Mouse (Mus musculus): ENCODE results near the gene Plekhg3. TPM values are rescaled to one million over a fixed set of nuclear protein-coding genes. Genes with fewer than 3 reads are reported as not detected.
A peak's percentile ranks its signal among the peaks of the same experiment; 100 is the strongest.

Plekhg3 gene
- polyA plus RNA-seq, 1 experiment from 2014 or later, result 2.1 TPM

GRCm38 (mm10) chr12:76595830-76596229 is 65.1 kb downstream of the Plekhg3 start:
- no peak overlapping the region for H3K4me3 ChIP-seq (ENCODE audit: low read depth, low read length)
- ATAC-seq (no peak), DNase-seq (ENCODE audit: low spot score) (no peak)
- H3K9me3 ChIP-seq (ENCODE audit: low read length), result no peaks in the 10 kb centered on the region
- no peaks in the 10 kb centered on the region for H3K27me3 ChIP-seq (replicated peaks; ENCODE audit: insufficient read depth, low read length)
- no peaks in the 10 kb centered on the region for H3K36me3 ChIP-seq (ENCODE audit: insufficient read depth, low read length)
- no peak overlapping the region for H3K4me2 ChIP-seq (replicated peaks; ENCODE audit: low read depth, low read length)
- H3K27ac ChIP-seq (ENCODE audit: low read length), result no peak overlapping the region
- 72% methylated on average over 2 of the region's 2 CpGs for WGBS
- TF ChIP-seq EP300 (IDR thresholded peaks at IDR 0.05), result no peak
- no peak for TF ChIP-seq CTCF (IDR thresholded peaks at IDR 0.05)
- peaks cover 7% of the 10 kb centered on the region; the same call in 1 of the 2 replicates for H3K4me1 ChIP-seq (ENCODE audit: insufficient read depth, low read depth, low read length)
- H3K9ac ChIP-seq (replicated peaks; ENCODE audit: low read depth), result no peak overlapping the region

GRCm38 (mm10) chr12:76596292-76597023 is 65.8 kb downstream of the Plekhg3 start:
- H3K9me3 ChIP-seq (ENCODE audit: low read length), result no peaks in the 10 kb centered on the region
- H3K27ac ChIP-seq (ENCODE audit: low read length), result no peak overlapping the region
- H3K27me3 ChIP-seq (replicated peaks; ENCODE audit: insufficient read depth, low read length), result no peaks in the 10 kb centered on the region
- DNase-seq (ENCODE audit: low spot score) (peak; percentile 80), ATAC-seq (peak; percentile 15; the same call in 1 of the 2 replicates)
- H3K9ac ChIP-seq (replicated peaks; ENCODE audit: low read depth), result no peak overlapping the region
- peaks cover 7% of the 10 kb centered on the region; the same call in 1 of the 2 replicates for H3K4me1 ChIP-seq (ENCODE audit: insufficient read depth, low read depth, low read length)
- WGBS, result 56% methylated on average over 15 of the region's 15 CpGs
- H3K4me2 ChIP-seq (replicated peaks; ENCODE audit: low read depth, low read length), result no peak overlapping the region
- TF ChIP-seq EP300 (IDR thresholded peaks at IDR 0.05) (no peak), CTCF (IDR thresholded peaks at IDR 0.05) (peak; percentile 94)
- H3K36me3 ChIP-seq (ENCODE audit: insufficient read depth, low read length), result no peaks in the 10 kb centered on the region
- no peak overlapping the region for H3K4me3 ChIP-seq (ENCODE audit: low read depth, low read length)

GRCm38 (mm10) chr12:76597577-76598100 is 66.9 kb downstream of the Plekhg3 start:
- 68% methylated on average over 15 of the region's 15 CpGs for WGBS
- ATAC-seq (no peak), DNase-seq (ENCODE audit: low spot score) (peak; percentile 23)
- Histone ChIP-seq H3K9me3 (ENCODE audit: low read length) (no peaks in the 10 kb centered on the region), H3K36me3 (ENCODE audit: insufficient read depth, low read length) (no peaks in the 10 kb centered on the region), H3K27me3 (replicated peaks; ENCODE audit: insufficient read depth, low read length) (no peaks in the 10 kb centered on the region), H3K4me2 (replicated peaks; ENCODE audit: low read depth, low read length) (no peak overlapping the region), H3K4me1 (ENCODE audit: insufficient read depth, low read depth, low read length) (peaks cover 7% of the 10 kb centered on the region; the same call in 1 of the 2 replicates), H3K4me3 (ENCODE audit: low read depth, low read length) (no peak overlapping the region), H3K9ac (replicated peaks; ENCODE audit: low read depth) (no peak overlapping the region), H3K27ac (ENCODE audit: low read length) (no peak overlapping the region)
- no peak for TF ChIP-seq EP300 (IDR thresholded peaks at IDR 0.05)
- no peak for TF ChIP-seq CTCF (IDR thresholded peaks at IDR 0.05)

- no peak overlapping the region for H3K27ac ChIP-seq (ENCODE audit: low read length)
- H3K9ac ChIP-seq (replicated peaks; ENCODE audit: low read depth), result no peak overlapping the region
- peaks cover 7% of the 10 kb centered on the region; the same call in 1 of the 2 replicates for H3K4me1 ChIP-seq (ENCODE audit: insufficient read depth, low read depth, low read length)
- H3K27me3 ChIP-seq (replicated peaks; ENCODE audit: insufficient read depth, low read length), result no peaks in the 10 kb centered on the region
- no peak overlapping the region for H3K4me2 ChIP-seq (replicated peaks; ENCODE audit: low read depth, low read length)
- TF ChIP-seq CTCF (IDR thresholded peaks at IDR 0.05) (no peak), EP300 (IDR thresholded peaks at IDR 0.05) (no peak)
- H3K36me3 ChIP-seq (ENCODE audit: insufficient read depth, low read length), result no peaks in the 10 kb centered on the region
- no peak overlapping the region for H3K4me3 ChIP-seq (ENCODE audit: low read depth, low read length)
- DNase-seq (ENCODE audit: low spot score) (no peak), ATAC-seq (no peak)
- 65% methylated on average over 24 of the region's 24 CpGs for WGBS
- H3K9me3 ChIP-seq (ENCODE audit: low read length), result no peaks in the 10 kb centered on the region
Measured at GRCm38 (mm10) chr12:76598196-76598928, 67.7 kb downstream of the Plekhg3 start.

- 67% methylated on average over 9 of the region's 9 CpGs for WGBS
- TF ChIP-seq CTCF (IDR thresholded peaks at IDR 0.05) (no peak), EP300 (IDR thresholded peaks at IDR 0.05) (no peak)
- DNase-seq (ENCODE audit: low spot score), result no peak
Measured at GRCm38 (mm10) chr12:76603779-76604178, 73.1 kb downstream of the Plekhg3 start.

GRCm38 (mm10) chr12:76604546-76604945 is 73.9 kb downstream of the Plekhg3 start:
- Histone ChIP-seq H3K9ac (replicated peaks; ENCODE audit: low read depth) (no peak overlapping the region), H3K4me1 (ENCODE audit: insufficient read depth, low read depth, low read length) (no peaks in the 10 kb centered on the region), H3K36me3 (ENCODE audit: insufficient read depth, low read length) (no peaks in the 10 kb centered on the region), H3K27me3 (replicated peaks; ENCODE audit: insufficient read depth, low read length) (no peaks in the 10 kb centered on the region), H3K9me3 (ENCODE audit: low read length) (no peaks in the 10 kb centered on the region), H3K4me3 (ENCODE audit: low read depth, low read length) (no peak overlapping the region), H3K4me2 (replicated peaks; ENCODE audit: low read depth, low read length) (no peak overlapping the region), H3K27ac (ENCODE audit: low read length) (no peak overlapping the region)
- DNase-seq (ENCODE audit: low spot score), result no peak
- 76% methylated on average over 4 of the region's 4 CpGs for WGBS
- ATAC-seq, result no peak
- TF ChIP-seq EP300 (IDR thresholded peaks at IDR 0.05), result no peak

More at GRCm38 (mm10) chr12:76603779-76604178, 73.1 kb downstream of the Plekhg3 start:
- Histone ChIP-seq H3K27ac (ENCODE audit: low read length) (no peak overlapping the region), H3K9me3 (ENCODE audit: low read length) (no peaks in the 10 kb centered on the region), H3K27me3 (replicated peaks; ENCODE audit: insufficient read depth, low read length) (no peaks in the 10 kb centered on the region), H3K36me3 (ENCODE audit: insufficient read depth, low read length) (no peaks in the 10 kb centered on the region), H3K4me3 (ENCODE audit: low read depth, low read length) (no peak overlapping the region), H3K9ac (replicated peaks; ENCODE audit: low read depth) (no peak overlapping the region), H3K4me2 (replicated peaks; ENCODE audit: low read depth, low read length) (no peak overlapping the region), H3K4me1 (ENCODE audit: insufficient read depth, low read depth, low read length) (no peaks in the 10 kb centered on the region)
- peak; percentile 37; the same call in 1 of the 2 replicates for ATAC-seq
